Mouse (Mus musculus): ENCODE results near the gene Rnf222. TPM values are rescaled to one million over a fixed set of nuclear protein-coding genes. Genes with fewer than 3 reads are reported as not detected.

Gene Rnf222
- polyA plus RNA-seq, 1 experiment from 2014 or later = not detected

DNA sequence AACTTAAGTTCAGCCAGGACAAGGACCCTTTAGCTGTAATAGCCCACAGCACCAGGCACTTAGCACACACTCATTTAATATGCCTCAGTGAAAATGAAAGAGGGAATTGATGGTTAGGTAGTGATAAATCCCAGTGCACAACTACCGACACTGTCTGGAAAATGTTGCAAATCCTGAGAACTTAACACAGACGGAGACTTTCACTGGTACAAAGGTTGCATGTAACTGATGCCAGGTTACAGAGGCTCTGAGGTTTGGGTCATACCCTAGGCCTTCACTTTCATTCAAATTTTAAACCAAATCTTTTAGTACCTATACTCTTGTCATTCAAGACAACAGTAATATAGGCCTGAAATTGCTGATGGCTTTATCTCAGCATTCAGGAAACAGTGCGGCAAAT is 31.0 kb upstream of the Rnf222 start:
- 91% methylated on average over 3 of the region's 3 CpGs for WGBS
- Histone ChIP-seq H3K27ac (replicated peaks; ENCODE audit: low read depth, low read length) (no peak overlapping the region), H3K4me2 (ENCODE audit: low read length) (no peak overlapping the region), H3K36me3 (ENCODE audit: control insufficient read depth, insufficient read depth, low read length) (no peaks in the 10 kb centered on the region), H3K27me3 (ENCODE audit: control insufficient read depth, insufficient read depth, low read length) (no peaks in the 10 kb centered on the region), H3K4me1 (ENCODE audit: control insufficient read depth, insufficient read depth, low read length) (peaks cover 5% of the 10 kb centered on the region; the same call in 1 of the 2 replicates), H3K9ac (replicated peaks; ENCODE audit: low read length) (no peak overlapping the region), H3K9me3 (ENCODE audit: control insufficient read depth, low read length) (no peaks in the 10 kb centered on the region), H3K4me3 (replicated peaks; ENCODE audit: low read depth, low read length) (no peak overlapping the region)
- DNase-seq (no peak), ATAC-seq (ENCODE audit: low FRiP score, low TSS enrichment) (no peak)

DNA sequence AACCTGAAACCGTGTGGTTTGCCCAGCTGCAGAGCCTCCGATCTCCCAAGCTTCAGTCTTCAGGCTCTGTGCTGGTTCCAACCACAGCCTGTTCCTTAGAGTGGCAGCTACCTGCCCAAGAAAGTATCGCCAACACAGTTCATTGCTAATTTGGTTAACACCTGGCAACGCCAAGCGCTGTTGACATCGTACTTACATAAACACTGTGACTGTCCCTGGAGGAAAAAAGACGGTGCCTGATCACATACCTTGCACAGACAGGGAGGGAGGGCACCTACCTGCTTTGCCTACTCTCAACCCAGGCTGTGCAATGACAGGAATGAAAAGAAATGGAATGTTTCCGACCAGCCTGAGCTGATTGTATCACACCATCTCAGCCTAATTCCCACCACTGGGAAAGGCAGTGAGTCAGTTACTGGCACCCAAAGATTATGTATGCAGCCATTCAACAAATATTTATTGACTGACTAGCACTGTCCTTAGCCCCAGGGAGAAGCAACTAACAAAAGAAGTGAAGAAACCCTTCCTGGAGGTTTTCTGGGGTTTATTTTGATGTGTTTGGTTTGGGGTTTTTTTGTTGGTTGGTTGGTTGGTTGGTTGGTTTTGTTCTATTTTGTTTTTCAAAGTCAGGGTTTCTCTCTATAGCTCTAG is 28.3 kb upstream of the Rnf222 start:
- Histone ChIP-seq H3K4me3 (replicated peaks; ENCODE audit: low read depth, low read length) (no peak overlapping the region), H3K36me3 (ENCODE audit: control insufficient read depth, insufficient read depth, low read length) (no peaks in the 10 kb centered on the region), H3K27me3 (ENCODE audit: control insufficient read depth, insufficient read depth, low read length) (no peaks in the 10 kb centered on the region), H3K27ac (replicated peaks; ENCODE audit: low read depth, low read length) (no peak overlapping the region), H3K9ac (replicated peaks; ENCODE audit: low read length) (no peak overlapping the region), H3K4me2 (ENCODE audit: low read length) (no peak overlapping the region), H3K9me3 (ENCODE audit: control insufficient read depth, low read length) (no peaks in the 10 kb centered on the region), H3K4me1 (ENCODE audit: control insufficient read depth, insufficient read depth, low read length) (no peaks in the 10 kb centered on the region)
- WGBS = 89% methylated on average over 8 of the region's 8 CpGs
- no peak for ATAC-seq (ENCODE audit: low FRiP score, low TSS enrichment)
- DNase-seq = no peak

DNA sequence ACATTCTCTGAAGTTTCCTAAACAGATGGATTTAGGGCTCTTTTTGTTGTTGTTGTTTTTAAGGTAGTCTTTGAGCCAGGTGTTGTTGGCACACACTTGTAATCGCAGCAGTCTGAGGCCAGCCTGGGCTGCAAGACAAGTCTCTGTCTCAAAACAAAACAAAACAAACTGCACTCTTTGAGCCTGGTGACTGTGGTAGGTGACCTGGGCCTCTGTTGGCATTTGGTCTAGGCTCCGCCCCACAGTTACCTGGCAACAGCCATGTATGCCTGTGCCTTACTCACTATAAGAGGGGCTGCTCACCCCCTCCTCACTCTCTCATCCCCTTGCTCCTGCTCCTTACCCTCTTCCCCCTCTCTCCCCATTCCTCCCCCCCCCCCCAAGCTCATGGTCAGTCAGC is 26.1 kb upstream of the Rnf222 start:
- no peak overlapping the region for H3K4me2 ChIP-seq (ENCODE audit: low read length)
- ATAC-seq (ENCODE audit: low FRiP score, low TSS enrichment) = no peak
- no peak overlapping the region for H3K9ac ChIP-seq (replicated peaks; ENCODE audit: low read length)
- DNase-seq = no peak
- no peak overlapping the region for H3K27ac ChIP-seq (replicated peaks; ENCODE audit: low read depth, low read length)
- WGBS = 83% methylated on average over 2 of the region's 2 CpGs
- H3K4me1 ChIP-seq (ENCODE audit: control insufficient read depth, insufficient read depth, low read length) = no peaks in the 10 kb centered on the region
- H3K4me3 ChIP-seq (replicated peaks; ENCODE audit: low read depth, low read length) = no peak overlapping the region
- no peaks in the 10 kb centered on the region for H3K36me3 ChIP-seq (ENCODE audit: control insufficient read depth, insufficient read depth, low read length)
- no peaks in the 10 kb centered on the region for H3K9me3 ChIP-seq (ENCODE audit: control insufficient read depth, low read length)
- no peaks in the 10 kb centered on the region for H3K27me3 ChIP-seq (ENCODE audit: control insufficient read depth, insufficient read depth, low read length)

DNA sequence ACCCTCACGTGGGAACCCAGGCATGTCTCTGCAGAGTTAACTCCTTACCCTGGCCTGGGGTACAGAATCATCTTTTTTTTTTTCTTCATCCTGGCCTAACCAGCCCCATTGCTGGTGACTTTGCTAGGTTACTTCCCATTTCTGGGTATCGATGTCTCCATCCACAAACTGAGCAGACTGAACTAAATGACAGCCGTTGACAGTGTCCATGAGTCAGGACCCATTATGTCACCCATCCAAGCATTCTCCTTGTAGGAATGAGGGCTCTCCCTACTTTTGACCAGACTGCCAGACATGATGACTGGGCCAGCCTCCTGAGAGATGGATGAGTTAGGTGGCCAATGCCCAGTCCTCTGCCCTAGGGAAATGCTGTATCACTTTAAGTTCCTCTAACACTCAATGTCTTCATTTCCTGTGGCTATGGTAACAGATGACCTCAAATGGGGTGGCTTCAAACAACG is 24.7 kb upstream of the Rnf222 start:
- Histone ChIP-seq H3K27me3 (ENCODE audit: control insufficient read depth, insufficient read depth, low read length) (no peaks in the 10 kb centered on the region), H3K27ac (replicated peaks; ENCODE audit: low read depth, low read length) (no peak overlapping the region), H3K9ac (replicated peaks; ENCODE audit: low read length) (no peak overlapping the region), H3K4me2 (ENCODE audit: low read length) (no peak overlapping the region), H3K9me3 (ENCODE audit: control insufficient read depth, low read length) (no peaks in the 10 kb centered on the region), H3K4me3 (replicated peaks; ENCODE audit: low read depth, low read length) (no peak overlapping the region), H3K36me3 (ENCODE audit: control insufficient read depth, insufficient read depth, low read length) (no peaks in the 10 kb centered on the region), H3K4me1 (ENCODE audit: control insufficient read depth, insufficient read depth, low read length) (no peaks in the 10 kb centered on the region)
- 77% methylated on average over 4 of the region's 4 CpGs for WGBS
- ATAC-seq (ENCODE audit: low FRiP score, low TSS enrichment) (no peak), DNase-seq (no peak)

DNA sequence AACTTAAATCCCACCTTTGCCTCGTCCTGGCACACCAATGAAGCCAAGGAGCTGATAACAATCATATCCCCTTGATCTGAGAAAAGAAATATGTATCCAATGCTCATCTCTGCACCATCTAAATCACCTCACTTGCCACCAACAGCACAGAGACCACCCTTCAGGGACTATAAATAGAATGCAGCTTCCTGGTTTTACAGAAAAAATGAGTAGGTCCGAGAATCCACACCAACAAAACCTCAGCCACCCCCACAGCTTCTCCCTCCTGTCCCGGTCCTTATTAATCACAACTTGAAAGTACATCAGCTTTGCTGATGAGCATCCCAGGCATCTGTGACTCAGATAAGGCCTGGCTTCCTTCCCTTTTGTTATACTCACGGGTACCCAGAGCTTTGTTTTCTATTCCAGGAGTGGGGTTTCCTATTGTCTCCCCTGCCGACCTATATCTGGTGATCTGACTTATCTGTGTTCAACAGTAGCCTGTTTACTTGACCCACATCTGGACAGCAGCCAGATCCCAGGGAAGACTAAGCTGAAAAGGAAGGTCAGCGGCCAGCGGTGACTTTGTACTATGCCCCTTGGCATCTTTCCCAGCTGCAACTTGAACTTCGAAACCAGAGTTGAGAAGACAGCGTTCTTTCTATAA is 23.7 kb upstream of the Rnf222 start:
- no peaks in the 10 kb centered on the region for H3K27me3 ChIP-seq (ENCODE audit: control insufficient read depth, insufficient read depth, low read length)
- no peaks in the 10 kb centered on the region for H3K4me1 ChIP-seq (ENCODE audit: control insufficient read depth, insufficient read depth, low read length)
- H3K9me3 ChIP-seq (ENCODE audit: control insufficient read depth, low read length) = no peaks in the 10 kb centered on the region
- no peak overlapping the region for H3K9ac ChIP-seq (replicated peaks; ENCODE audit: low read length)
- no peaks in the 10 kb centered on the region for H3K36me3 ChIP-seq (ENCODE audit: control insufficient read depth, insufficient read depth, low read length)
- H3K4me3 ChIP-seq (replicated peaks; ENCODE audit: low read depth, low read length) = no peak overlapping the region
- no peak overlapping the region for H3K4me2 ChIP-seq (ENCODE audit: low read length)
- WGBS = 66% methylated on average over 9 of the region's 9 CpGs
- DNase-seq (peak; percentile 25), ATAC-seq (ENCODE audit: low FRiP score, low TSS enrichment) (no peak)
- H3K27ac ChIP-seq (replicated peaks; ENCODE audit: low read depth, low read length) = no peak overlapping the region

DNA sequence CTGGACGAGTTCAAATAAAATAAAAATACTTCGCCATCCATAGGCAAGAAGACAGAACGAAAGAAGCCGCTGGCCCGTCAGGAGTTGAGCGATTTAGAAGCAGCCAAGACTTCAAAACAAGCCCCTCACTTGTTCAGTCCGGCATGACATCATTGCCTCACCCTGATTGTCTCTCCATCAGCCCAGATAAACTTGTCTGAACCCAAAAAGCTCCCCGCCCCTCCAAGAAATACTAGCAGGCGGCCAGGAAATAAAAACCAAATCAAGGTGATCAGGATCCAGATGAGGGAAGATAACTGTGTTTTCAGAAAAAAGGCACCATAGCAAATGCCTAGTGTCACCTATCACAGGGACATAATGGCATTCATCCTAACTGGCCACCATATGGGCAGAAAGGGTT is 17.1 kb upstream of the Rnf222 start:
- Histone ChIP-seq H3K4me3 (replicated peaks; ENCODE audit: low read depth, low read length) (no peak overlapping the region), H3K4me2 (ENCODE audit: low read length) (no peak overlapping the region), H3K4me1 (ENCODE audit: control insufficient read depth, insufficient read depth, low read length) (no peaks in the 10 kb centered on the region), H3K9ac (replicated peaks; ENCODE audit: low read length) (no peak overlapping the region), H3K9me3 (ENCODE audit: control insufficient read depth, low read length) (no peaks in the 10 kb centered on the region), H3K27ac (replicated peaks; ENCODE audit: low read depth, low read length) (no peak overlapping the region), H3K36me3 (ENCODE audit: control insufficient read depth, insufficient read depth, low read length) (no peaks in the 10 kb centered on the region), H3K27me3 (ENCODE audit: control insufficient read depth, insufficient read depth, low read length) (no peaks in the 10 kb centered on the region)
- WGBS = 88% methylated on average over 9 of the region's 9 CpGs
- ATAC-seq (ENCODE audit: low FRiP score, low TSS enrichment) = no peak
- no peak for DNase-seq

DNA sequence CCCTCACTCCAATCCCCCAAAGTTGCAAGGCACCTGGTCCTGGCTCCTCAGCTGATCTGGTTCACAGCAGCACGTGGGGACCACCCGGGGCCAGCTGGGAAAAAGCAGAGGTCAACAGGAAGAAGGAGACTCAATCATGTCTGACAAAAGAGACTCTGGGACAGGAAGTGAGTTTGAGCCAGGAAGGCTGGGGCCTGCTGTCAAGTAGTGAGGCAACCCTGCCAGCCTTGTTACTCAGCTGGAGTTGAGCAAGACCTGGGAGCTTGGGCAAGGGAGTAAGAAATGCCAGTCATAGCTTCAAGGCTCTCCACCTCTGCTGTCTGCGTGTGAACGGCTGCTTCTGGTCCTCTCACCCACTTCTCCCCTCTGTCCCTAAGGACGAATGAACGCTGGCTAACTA is 16.6 kb upstream of the Rnf222 start, which contains the start of gene Ndel1:
Gene Ndel1 (minus strand): TSS at position 111 of the 400 bp plus-strand sequence.
- no peak for DNase-seq
- Histone ChIP-seq H3K4me1 (ENCODE audit: control insufficient read depth, insufficient read depth, low read length) (no peaks in the 10 kb centered on the region), H3K27ac (replicated peaks; ENCODE audit: low read depth, low read length) (no peak within 1 kb of the TSS), H3K4me2 (ENCODE audit: low read length) (no peak within 1 kb of the TSS), H3K4me3 (replicated peaks; ENCODE audit: low read depth, low read length) (no peak within 1 kb of the TSS), H3K9ac (replicated peaks; ENCODE audit: low read length) (no peak within 1 kb of the TSS), H3K36me3 (ENCODE audit: control insufficient read depth, insufficient read depth, low read length) (no peaks in the 10 kb centered on the region), H3K9me3 (ENCODE audit: control insufficient read depth, low read length) (no peaks in the 10 kb centered on the region), H3K27me3 (ENCODE audit: control insufficient read depth, insufficient read depth, low read length) (no peaks in the 10 kb centered on the region)
- 66% methylated on average over 6 of the region's 6 CpGs for WGBS
- ATAC-seq (ENCODE audit: low FRiP score, low TSS enrichment) = no peak

DNA sequence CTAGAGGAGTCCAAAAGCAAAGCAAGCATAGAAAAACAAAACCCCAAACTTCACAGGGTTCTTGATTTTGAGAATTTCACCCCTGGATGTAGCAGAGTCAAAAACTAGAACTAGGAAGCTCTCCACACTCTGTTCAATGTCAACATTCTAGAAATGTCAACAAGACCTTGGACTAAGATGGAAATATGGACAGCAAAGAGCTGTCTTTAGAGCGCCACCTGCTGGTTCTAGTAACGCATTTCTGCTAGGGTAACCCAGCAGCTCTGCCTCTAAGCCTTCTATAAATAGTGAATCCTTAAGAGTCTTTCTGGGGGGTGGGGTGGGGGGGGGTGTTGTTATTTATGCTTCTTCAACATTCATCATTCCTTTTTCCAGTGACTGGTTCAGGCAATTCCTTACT is 13.5 kb upstream of the Rnf222 start:
- 0% methylated on average over 2 of the region's 2 CpGs for WGBS
- peak; percentile 90 for DNase-seq
- H3K4me1 ChIP-seq (ENCODE audit: control insufficient read depth, insufficient read depth, low read length) = no peaks in the 10 kb centered on the region
- H3K9me3 ChIP-seq (ENCODE audit: control insufficient read depth, low read length) = no peaks in the 10 kb centered on the region
- no peak overlapping the region for H3K4me2 ChIP-seq (ENCODE audit: low read length)
- no peak overlapping the region for H3K9ac ChIP-seq (replicated peaks; ENCODE audit: low read length)
- no peaks in the 10 kb centered on the region for H3K27me3 ChIP-seq (ENCODE audit: control insufficient read depth, insufficient read depth, low read length)
- H3K27ac ChIP-seq (replicated peaks; ENCODE audit: low read depth, low read length) = no peak overlapping the region
- H3K4me3 ChIP-seq (replicated peaks; ENCODE audit: low read depth, low read length) = no peak overlapping the region
- no peaks in the 10 kb centered on the region for H3K36me3 ChIP-seq (ENCODE audit: control insufficient read depth, insufficient read depth, low read length)
- ATAC-seq (ENCODE audit: low FRiP score, low TSS enrichment) = no peak

DNA sequence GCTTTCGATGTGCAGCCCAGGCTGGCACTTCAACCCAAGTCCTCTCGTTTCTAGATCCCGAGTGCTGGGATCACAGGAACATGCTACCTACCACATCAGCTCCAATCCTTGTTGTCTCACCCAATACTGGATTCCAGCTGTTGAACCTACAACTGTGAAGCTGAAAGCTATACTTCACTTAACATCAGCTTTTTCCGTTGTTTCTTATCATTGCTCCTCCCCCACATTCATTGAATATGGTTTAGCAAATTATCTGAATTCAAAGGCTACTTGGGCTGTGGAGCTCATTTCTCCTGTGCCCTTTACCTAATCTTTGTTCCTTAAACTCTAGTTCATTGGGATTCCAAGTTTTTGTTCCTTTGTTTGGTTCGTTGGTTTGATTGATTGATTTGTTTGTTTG is 9.5 kb upstream of the Rnf222 start:
- H3K9me3 ChIP-seq (ENCODE audit: control insufficient read depth, low read length) = no peaks in the 10 kb centered on the region
- H3K27me3 ChIP-seq (ENCODE audit: control insufficient read depth, insufficient read depth, low read length) = no peaks in the 10 kb centered on the region
- 91% methylated on average over 5 of the region's 5 CpGs for WGBS
- H3K27ac ChIP-seq (replicated peaks; ENCODE audit: low read depth, low read length) = no peak overlapping the region
- no peaks in the 10 kb centered on the region for H3K4me1 ChIP-seq (ENCODE audit: control insufficient read depth, insufficient read depth, low read length)
- H3K36me3 ChIP-seq (ENCODE audit: control insufficient read depth, insufficient read depth, low read length) = no peaks in the 10 kb centered on the region
- DNase-seq (no peak), ATAC-seq (ENCODE audit: low FRiP score, low TSS enrichment) (no peak)
- no peak overlapping the region for H3K4me3 ChIP-seq (replicated peaks; ENCODE audit: low read depth, low read length)
- no peak overlapping the region for H3K9ac ChIP-seq (replicated peaks; ENCODE audit: low read length)
- no peak overlapping the region for H3K4me2 ChIP-seq (ENCODE audit: low read length)
